Mouse (Mus musculus) limb, embryonic 10.5 days (tissue): ENCODE data around the gene Ralgps2. TPM values are rescaled to one million over a fixed set of nuclear protein-coding genes. Genes with fewer than 3 reads are reported as not detected.

Source experiments
- DNase-seq: peaks from one replicate; pipeline ENCODE4 v3.0.0-alpha.2; 2017; ENCODE audit warnings: low spot score
- H3K27ac ChIP-seq: fragments of 300-500 bp; sonication (generic); 2 replicates; pipeline ENCODE4 v1.5.1; 2016; ENCODE audit warnings: mild to moderate bottlenecking
- H3K27me3 ChIP-seq: fragments of 300-500 bp; sonication (generic); 2 replicates; pipeline ENCODE4 v1.6.1; 2016; ENCODE audit warnings: low read depth, mild to moderate bottlenecking; ENCODE audit not compliant: poor library complexity, severe bottlenecking
- H3K36me3 ChIP-seq: fragments of 300-500 bp; sonication (generic); 2 replicates; pipeline ENCODE4 v1.6.1; 2016; ENCODE audit warnings: mild to moderate bottlenecking, moderate library complexity
- H3K4me1 ChIP-seq: fragments of 300-500 bp; sonication (generic); 2 replicates; pipeline ENCODE4 v1.6.1; 2016
- H3K4me3 ChIP-seq: fragments of 300-500 bp; sonication (generic); 2 replicates; pipeline ENCODE4 v1.5.1; 2016; ENCODE audit warnings: mild to moderate bottlenecking, moderate library complexity
- H3K9me3 ChIP-seq: fragments of 300-500 bp; sonication (generic); replicated peaks from 2 replicates; pipeline ENCODE4 v1.6.1; 2016; ENCODE audit warnings: mild to moderate bottlenecking
- WGBS: fragments of 180-500 bp; shearing (Covaris S2); methylation state at CpG from one replicate; pipeline ENCODE4 v1.1.7; 2016; 5-methylcytosine and 5-hydroxymethylcytosine counted together
- polyA plus RNA-seq: library from polyadenylated mRNA; unstranded; fragments of >200 nt; fragmentation: Nextera tagmentation; extraction: Ambion mirVana; gene quantifications from 2 replicates; pipeline ENCODE4 v1.2.1, GENCODE M21; 2016

Ralgps2 gene
- polyA plus RNA-seq, 1 experiment from 2014 or later = 104 TPM

DNA sequence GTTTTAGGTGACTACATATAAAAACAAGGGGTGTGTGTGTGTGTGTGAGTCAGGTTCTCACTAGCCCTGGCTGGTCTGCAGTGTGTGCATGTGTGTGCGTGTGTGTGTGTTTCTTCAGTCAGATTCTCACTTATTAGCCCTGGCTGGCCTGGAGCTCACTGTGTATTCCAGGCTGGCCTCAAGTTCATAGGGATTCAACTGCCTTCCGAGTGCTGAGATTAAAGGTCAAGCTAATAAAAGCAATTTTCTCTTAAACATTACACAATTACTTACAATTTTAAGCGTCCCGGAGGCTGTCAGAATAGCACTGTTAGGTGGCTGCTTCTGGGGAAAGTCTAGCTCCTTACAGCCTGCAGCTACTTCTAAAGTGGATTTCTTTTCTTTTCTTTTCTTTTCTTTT is 101.2 kb downstream of the Ralgps2 start, which contains the start of gene Angptl1:
Gene Angptl1, plus strand, starts transcription at position 386 of the 400 bp plus-strand sequence.
- Histone ChIP-seq H3K27me3 (no peaks in the 10 kb centered on the region), H3K36me3 (peaks cover 8% of the 10 kb centered on the region; the same call in 1 of the 2 replicates), H3K4me1 (peaks cover 45% of the 10 kb centered on the region), H3K9me3 (no peaks in the 10 kb centered on the region), H3K4me3 (peak within 1 kb of the TSS; percentile 24; the same call in 1 of the 2 replicates), H3K27ac (peak within 1 kb of the TSS; percentile 79)
- WGBS = 44% methylated on average over 4 of the region's 4 CpGs
- DNase-seq = no peak

DNA sequence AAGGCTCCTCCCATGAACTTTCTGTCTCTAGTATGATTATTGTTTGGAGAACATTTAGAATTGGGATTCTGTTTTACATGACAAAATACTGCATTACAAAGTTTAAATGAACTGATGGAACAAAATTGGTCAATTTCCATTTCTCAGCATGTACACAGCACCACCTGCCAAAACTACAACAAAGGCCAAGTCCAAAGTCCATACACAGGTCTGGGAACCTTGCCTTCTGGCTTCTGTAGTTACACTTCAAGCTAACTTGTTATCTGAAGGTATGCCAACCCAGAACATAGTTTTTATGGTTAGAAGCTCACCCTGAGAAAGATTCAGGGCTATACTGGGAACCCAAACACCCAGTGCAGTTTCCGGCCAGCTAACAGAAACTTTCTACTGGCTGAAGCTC is 120.2 kb downstream of the Ralgps2 start:
- no peaks in the 10 kb centered on the region for H3K9me3 ChIP-seq
- H3K27me3 ChIP-seq = no peaks in the 10 kb centered on the region
- H3K27ac ChIP-seq = no peak overlapping the region
- H3K4me1 ChIP-seq = no peaks in the 10 kb centered on the region
- H3K36me3 ChIP-seq = peaks cover 72% of the 10 kb centered on the region
- no peak for DNase-seq
- 96% methylated on average over 1 of the region's 1 CpGs for WGBS
- no peak overlapping the region for H3K4me3 ChIP-seq

DNA sequence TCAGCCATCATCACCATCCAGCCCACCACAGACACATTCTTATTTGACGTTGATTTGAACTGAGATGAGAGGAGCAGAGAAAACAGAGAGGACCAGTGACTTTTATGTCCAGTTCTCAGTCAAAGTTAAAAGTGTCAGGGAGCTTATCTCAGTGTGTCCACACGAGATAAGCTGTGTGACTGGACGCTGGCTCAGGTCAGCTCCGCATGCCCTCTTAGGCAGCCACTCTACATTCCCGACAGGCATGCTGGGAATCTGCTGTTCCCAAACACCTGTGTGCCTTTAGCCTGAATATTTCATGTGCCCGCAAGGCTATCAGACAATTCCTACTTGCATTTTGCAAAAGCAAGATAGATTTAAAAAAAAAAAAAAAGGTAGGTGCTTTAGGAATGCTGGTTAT is 125.9 kb downstream of the Ralgps2 start:
- WGBS = 73% methylated on average over 6 of the region's 6 CpGs
- H3K4me3 ChIP-seq = no peak overlapping the region
- no peaks in the 10 kb centered on the region for H3K27me3 ChIP-seq
- H3K4me1 ChIP-seq = no peaks in the 10 kb centered on the region
- no peaks in the 10 kb centered on the region for H3K9me3 ChIP-seq
- no peak overlapping the region for H3K27ac ChIP-seq
- DNase-seq = no peak
- peaks cover 65% of the 10 kb centered on the region for H3K36me3 ChIP-seq

DNA sequence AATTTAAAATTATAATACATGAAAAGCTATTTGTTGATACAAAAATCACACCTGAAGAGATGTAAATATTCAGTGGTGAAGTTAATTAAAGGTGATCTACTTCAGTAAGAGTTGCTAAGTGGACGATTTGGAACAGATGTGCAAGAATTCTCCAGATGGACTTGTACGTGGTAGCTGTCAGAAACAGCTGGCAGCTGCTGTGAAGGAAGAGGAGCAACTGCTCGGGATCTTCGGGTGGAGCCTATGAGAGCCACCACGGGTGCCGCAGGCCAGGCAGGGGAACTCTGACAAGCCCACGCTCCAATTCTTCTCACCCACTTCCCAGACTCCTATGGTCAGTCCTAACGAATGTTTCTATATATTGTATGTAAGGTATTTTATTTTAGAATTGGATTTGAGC is 126.7 kb downstream of the Ralgps2 start:
- Histone ChIP-seq H3K9me3 (no peaks in the 10 kb centered on the region), H3K27ac (no peak overlapping the region), H3K4me3 (no peak overlapping the region), H3K4me1 (no peaks in the 10 kb centered on the region), H3K36me3 (peaks cover 62% of the 10 kb centered on the region), H3K27me3 (no peaks in the 10 kb centered on the region)
- WGBS = 46% methylated on average over 8 of the region's 8 CpGs
- no peak for DNase-seq

DNA sequence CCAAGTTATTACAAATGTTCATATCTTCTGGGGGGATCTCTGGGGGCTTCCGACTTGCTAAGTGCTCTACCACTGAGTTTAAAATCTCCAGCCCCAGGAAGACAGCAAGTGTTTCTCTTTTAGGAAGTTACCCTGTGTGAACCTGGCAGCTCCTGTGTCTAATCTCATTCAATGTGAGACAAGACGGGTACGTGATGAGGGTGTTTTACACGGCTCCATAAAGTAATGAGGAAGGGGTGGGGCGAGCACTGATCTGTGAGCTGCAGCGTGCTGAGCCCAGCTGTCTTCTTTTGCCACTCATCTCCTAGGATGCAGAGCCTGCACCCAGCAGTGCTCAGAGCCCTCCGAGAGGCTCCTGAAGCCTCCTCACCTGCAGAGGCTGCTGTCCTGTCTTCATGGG is 127.5 kb downstream of the Ralgps2 start:
- no peak for DNase-seq
- 77% methylated on average over 7 of the region's 7 CpGs for WGBS
- Histone ChIP-seq H3K9me3 (no peaks in the 10 kb centered on the region), H3K27me3 (no peaks in the 10 kb centered on the region), H3K36me3 (peaks cover 54% of the 10 kb centered on the region), H3K27ac (no peak overlapping the region), H3K4me3 (no peak overlapping the region), H3K4me1 (no peaks in the 10 kb centered on the region)

DNA sequence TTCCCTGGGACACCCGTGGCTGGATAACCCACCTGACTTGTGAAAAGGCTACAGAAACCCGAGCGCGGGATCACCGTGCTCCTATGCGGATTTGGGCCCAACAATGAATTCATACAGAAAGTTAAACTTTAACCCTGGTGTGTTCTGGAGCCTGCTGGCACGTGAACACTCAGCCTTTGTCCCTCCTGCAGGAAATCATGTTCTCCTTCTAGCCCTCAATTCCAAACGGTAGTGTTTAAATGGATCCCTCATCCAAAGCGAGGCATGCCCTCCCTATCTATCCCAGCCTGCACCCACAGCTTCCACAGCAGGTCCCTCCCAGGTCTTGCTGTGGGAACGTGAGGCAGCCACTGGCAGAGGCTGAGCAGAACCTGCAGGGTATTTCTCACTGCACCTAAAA is 131.1 kb downstream of the Ralgps2 start:
- WGBS = 89% methylated on average over 10 of the region's 10 CpGs
- H3K27ac ChIP-seq = no peak overlapping the region
- H3K36me3 ChIP-seq = peaks cover 52% of the 10 kb centered on the region
- H3K4me3 ChIP-seq = no peak overlapping the region
- no peak for DNase-seq
- no peaks in the 10 kb centered on the region for H3K27me3 ChIP-seq
- H3K4me1 ChIP-seq = no peaks in the 10 kb centered on the region
- no peaks in the 10 kb centered on the region for H3K9me3 ChIP-seq

DNA sequence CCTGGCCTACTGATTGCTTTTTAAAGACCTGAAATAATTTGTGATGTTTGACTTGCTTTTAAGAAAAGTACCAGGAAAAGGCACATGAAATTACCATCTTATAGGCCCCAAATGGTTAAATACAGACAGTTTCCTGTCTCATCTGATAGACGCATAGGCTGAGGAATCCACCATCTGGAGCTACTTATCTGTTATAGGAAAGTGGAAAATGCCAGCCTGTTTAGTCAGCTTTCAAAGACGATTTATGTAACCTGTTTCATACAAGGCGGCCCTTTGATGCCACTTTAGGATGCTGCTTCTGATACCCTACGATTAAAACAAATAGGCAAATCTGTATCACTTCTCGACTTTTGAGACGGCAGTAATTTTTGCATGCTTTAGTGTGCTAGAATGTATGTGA is 138.2 kb downstream of the Ralgps2 start:
- Histone ChIP-seq H3K36me3 (peaks cover 17% of the 10 kb centered on the region), H3K4me3 (no peak overlapping the region), H3K27ac (no peak overlapping the region), H3K27me3 (no peaks in the 10 kb centered on the region), H3K4me1 (peaks cover 6% of the 10 kb centered on the region), H3K9me3 (no peaks in the 10 kb centered on the region)
- WGBS = 50% methylated on average over 6 of the region's 6 CpGs
- DNase-seq = no peak

DNA sequence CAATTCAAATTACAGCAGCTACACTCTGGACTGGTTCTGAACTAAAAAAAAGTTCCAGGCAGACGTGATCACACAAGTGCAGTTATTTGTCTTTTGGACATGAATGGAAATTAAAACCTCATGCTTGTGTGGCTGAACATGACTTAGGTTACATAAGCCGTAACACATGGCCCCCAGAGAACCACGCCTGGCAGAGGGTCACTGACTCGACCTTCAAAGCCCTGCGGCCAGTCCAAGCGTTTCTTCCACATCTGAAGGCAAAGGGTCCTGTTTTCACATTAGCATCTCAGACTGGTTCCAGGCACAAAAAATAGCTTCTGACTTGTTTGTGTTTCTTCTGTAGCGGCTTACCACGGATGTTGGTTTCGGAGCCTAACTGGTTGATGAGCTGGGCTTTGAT is 143.2 kb downstream of the Ralgps2 start:
- Histone ChIP-seq H3K4me1 (peaks cover 17% of the 10 kb centered on the region), H3K27me3 (no peaks in the 10 kb centered on the region), H3K36me3 (no peaks in the 10 kb centered on the region), H3K9me3 (no peaks in the 10 kb centered on the region), H3K4me3 (no peak overlapping the region), H3K27ac (peak overlapping the region; percentile 17; the same call in 1 of the 2 replicates)
- peak; percentile 58 for DNase-seq
- WGBS = 26% methylated on average over 9 of the region's 9 CpGs

DNA sequence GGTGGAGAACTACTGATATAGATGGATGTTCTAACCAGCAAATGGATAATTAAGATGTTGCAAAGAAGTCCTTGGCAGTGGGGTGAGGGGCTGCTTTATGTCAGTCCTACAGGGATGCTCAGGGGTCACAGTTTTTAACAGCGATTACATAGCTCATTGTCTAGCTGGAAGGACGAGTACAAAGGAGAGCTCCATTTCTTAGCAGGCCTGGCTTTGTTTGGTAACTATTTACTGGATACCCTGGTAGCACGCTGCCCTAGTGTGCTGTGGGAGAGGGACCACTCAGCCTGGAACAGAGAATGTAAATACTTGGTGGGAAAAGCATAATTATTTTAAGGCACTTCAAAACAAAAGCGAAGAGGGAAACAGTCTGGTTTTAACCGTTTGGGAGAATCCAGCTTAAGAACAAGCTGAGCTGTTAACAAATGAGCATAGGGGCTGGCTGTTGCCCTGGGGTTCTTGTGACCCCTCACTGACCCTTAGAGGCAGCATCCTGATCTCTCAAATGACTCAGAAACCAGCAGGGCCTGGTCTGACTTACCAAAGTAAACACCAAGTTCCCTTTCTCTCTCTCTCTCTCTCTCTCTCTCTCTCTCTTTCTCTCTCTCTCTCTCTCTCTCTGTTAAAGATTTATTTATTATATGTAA is 149.5 kb downstream of the Ralgps2 start:
- no peak for DNase-seq
- no peak overlapping the region for H3K4me3 ChIP-seq
- H3K27me3 ChIP-seq = no peaks in the 10 kb centered on the region
- H3K9me3 ChIP-seq = no peaks in the 10 kb centered on the region
- peaks cover 17% of the 10 kb centered on the region for H3K4me1 ChIP-seq
- H3K27ac ChIP-seq = peak overlapping the region; percentile 34; the same call in 1 of the 2 replicates
- WGBS = 23% methylated on average over 5 of the region's 5 CpGs
- no peaks in the 10 kb centered on the region for H3K36me3 ChIP-seq

DNA sequence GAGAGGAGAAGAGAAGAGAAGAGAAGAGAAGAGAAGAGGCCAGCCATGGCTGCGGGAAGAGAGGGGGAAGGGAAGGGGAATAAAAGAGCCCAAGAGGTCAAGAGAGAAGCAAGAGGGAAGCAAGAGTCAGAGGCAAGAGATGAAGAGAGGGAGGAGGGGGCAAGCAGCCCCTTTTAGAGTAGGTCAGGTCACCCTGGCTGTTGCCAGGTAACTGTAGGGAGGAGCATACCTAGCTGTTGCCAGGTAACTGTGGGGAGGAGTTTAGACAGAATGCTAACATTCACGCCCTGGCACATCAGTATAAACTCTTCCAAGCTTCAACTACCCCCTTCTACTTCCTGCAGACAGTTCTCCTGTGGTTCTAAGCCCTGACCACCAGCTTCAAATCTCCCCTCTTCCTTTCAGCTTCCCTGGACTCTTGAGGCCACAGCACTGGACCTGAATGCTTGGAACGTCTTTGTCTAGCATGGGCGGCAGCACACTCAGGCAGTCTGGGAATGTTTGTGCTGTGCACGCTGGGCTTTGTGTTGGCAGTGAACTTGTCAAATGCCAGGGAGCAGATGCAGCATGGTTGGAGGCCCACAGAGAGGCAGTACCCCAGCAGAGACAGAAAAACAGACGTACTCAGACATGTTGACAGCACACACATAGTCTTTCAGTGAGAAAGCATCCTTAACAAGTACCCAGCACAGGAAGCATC is 152.1 kb downstream of the Ralgps2 start:
- Histone ChIP-seq H3K27ac (peak overlapping the region; percentile 54), H3K9me3 (no peaks in the 10 kb centered on the region), H3K36me3 (no peaks in the 10 kb centered on the region), H3K4me3 (no peak overlapping the region), H3K27me3 (no peaks in the 10 kb centered on the region), H3K4me1 (peaks cover 31% of the 10 kb centered on the region)
- 58% methylated on average over 6 of the region's 6 CpGs for WGBS
- no peak for DNase-seq

DNA sequence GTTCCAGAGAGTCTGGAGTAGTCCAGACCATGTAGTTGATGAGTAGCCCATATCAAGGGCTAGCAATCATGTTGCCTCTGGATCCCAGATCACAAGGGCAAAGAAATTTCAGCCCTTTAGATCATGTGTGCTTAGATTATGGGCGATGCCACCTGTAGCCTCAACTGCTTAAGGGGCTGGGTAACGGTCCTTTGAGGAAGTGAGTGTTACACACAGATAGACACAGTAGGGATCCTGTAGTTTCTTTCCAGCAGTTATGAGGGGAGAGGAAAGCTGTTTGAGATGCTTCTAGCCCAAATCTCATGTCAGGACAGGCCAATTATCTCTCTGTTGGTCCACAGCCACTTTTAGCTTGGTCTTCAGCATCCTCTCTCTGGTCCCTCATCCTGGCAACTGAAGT is 153.4 kb downstream of the Ralgps2 start:
- no peak for DNase-seq
- Histone ChIP-seq H3K27me3 (no peaks in the 10 kb centered on the region), H3K4me1 (peaks cover 44% of the 10 kb centered on the region), H3K36me3 (no peaks in the 10 kb centered on the region), H3K4me3 (no peak overlapping the region), H3K9me3 (no peaks in the 10 kb centered on the region), H3K27ac (no peak overlapping the region)
- WGBS = 92% methylated on average over 2 of the region's 2 CpGs

DNA sequence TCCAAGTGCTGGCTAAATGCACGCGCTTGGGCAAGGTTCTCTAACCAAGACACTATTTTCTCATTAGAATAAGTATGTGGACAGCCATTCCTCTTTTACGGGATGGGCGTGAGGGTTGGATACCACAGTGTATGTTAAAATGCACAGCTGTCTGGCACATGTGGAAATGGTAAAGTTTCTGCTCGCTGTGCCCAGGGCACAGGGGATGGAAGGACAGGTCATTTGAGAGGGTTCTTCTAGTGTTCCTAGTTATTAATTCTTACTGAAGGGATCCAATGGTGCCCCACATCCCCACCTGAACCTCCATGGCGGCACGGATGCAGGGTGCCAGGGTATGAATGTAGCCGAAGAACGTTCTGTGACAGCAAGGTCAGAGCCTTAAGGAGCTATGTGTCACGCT is 154.5 kb downstream of the Ralgps2 start:
- H3K27ac ChIP-seq = no peak overlapping the region
- 92% methylated on average over 10 of the region's 10 CpGs for WGBS
- peaks cover 3% of the 10 kb centered on the region; the same call in 1 of the 2 replicates for H3K27me3 ChIP-seq
- DNase-seq = no peak
- no peak overlapping the region for H3K4me3 ChIP-seq
- no peaks in the 10 kb centered on the region for H3K36me3 ChIP-seq
- peaks cover 51% of the 10 kb centered on the region for H3K4me1 ChIP-seq
- no peaks in the 10 kb centered on the region for H3K9me3 ChIP-seq

DNA sequence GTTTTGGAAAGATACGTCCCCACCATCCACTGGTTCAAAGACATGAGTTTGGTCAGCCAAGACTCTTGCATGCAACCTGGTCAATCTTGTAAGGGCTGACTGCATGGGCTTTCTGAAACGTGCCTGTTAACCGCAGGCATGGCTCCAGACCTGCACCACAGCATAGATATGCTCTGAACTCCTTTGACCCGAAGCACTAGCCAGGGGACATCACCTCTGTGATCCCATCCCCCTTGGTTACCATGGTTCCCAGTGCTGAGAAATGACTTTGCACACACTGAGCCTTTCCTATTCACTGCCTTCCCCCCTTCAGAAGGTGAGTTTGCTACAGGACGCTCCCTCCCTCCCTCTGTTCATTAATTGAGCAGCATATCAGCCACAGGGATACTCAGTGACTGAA is 155.3 kb downstream of the Ralgps2 start:
- Histone ChIP-seq H3K9me3 (no peaks in the 10 kb centered on the region), H3K27me3 (peaks cover 5% of the 10 kb centered on the region; the same call in 1 of the 2 replicates), H3K4me3 (no peak overlapping the region), H3K27ac (0 out of 2 replicates have a peak overlapping the region, but pooled peaks have one; percentile 8), H3K36me3 (no peaks in the 10 kb centered on the region), H3K4me1 (peaks cover 56% of the 10 kb centered on the region)
- WGBS = 64% methylated on average over 5 of the region's 5 CpGs
- DNase-seq = no peak
